Mouse (Mus musculus): ENCODE measurements around the gene Higd2a. TPM values are rescaled to one million over a fixed set of nuclear protein-coding genes. Genes with fewer than 3 reads are reported as not detected.
A peak's percentile ranks its signal among the peaks of the same experiment; 100 is the strongest.
"Not testable (repeated sequence)": the region's sequence is repeated elsewhere in the genome, so short reads cannot be mapped to it uniquely, and the experiment has no call there.

Gene Higd2a
- polyA plus RNA-seq, 1 experiment, result 158 TPM

GRCm38 (mm10) chr13:54610972-54611754 is 21.2 kb downstream of the Higd2a start, which contains the start of gene Cltb:
Gene Cltb, minus strand, starts transcription at chr13:54611344.
- Histone ChIP-seq H3K27ac (ENCODE audit: insufficient read depth, low read depth, low read length) (peak within 1 kb of the TSS; percentile 47), H3K4me1 (ENCODE audit: control insufficient read depth, insufficient read depth, low read length) (peaks cover 10% of the 10 kb centered on the region), H3K4me3 (ENCODE audit: insufficient read depth, low read length) (peak within 1 kb of the TSS; percentile 73)
- TF ChIP-seq POLR2A (IDR thresholded peaks at IDR 0.05; ENCODE audit: borderline replicate concordance, low read depth, low read length), result no peak
- TF ChIP-seq CTCF (IDR thresholded peaks at IDR 0.05; ENCODE audit: low read depth, low read length), result no peak

DNA sequence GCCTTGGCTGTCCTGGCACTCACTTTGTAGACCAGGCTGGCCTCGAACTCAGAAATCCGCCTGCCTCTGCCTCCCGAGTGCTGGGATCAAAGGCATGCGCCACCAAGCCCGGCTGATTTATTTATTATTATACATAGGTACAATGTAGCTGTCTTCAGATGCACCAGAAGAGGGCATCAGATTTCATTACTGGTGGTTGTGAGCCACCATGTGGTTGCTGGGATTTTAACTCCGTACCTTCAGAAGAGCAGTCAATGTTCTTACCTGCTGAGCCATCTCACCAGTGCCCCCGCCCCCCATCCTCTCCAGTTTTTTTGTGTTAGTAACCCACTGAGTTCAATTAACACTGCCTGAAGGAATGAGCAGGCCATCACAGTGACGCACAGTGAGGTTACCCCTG is 23.1 kb downstream of the Higd2a start:
- H3K27ac ChIP-seq (ENCODE audit: insufficient read depth, low read depth, low read length); H3K4me3 ChIP-seq (ENCODE audit: insufficient read depth, low read length): not testable (repeated sequence)
- peaks cover 15% of the 10 kb centered on the region for H3K4me1 ChIP-seq (ENCODE audit: control insufficient read depth, insufficient read depth, low read length)

- no peak overlapping the region for H3K4me3 ChIP-seq (ENCODE audit: insufficient read depth, low read length)
- no peak overlapping the region; the same call in 1 of the 2 replicates for H3K27ac ChIP-seq (ENCODE audit: insufficient read depth, low read depth, low read length)
- H3K4me1 ChIP-seq (ENCODE audit: control insufficient read depth, insufficient read depth, low read length), result peaks cover 19% of the 10 kb centered on the region
- TF ChIP-seq CTCF (IDR thresholded peaks at IDR 0.05; ENCODE audit: low read depth, low read length) (no peak), POLR2A (IDR thresholded peaks at IDR 0.05; ENCODE audit: borderline replicate concordance, low read depth, low read length) (no peak)
These were observed 26.3 kb downstream of the Higd2a start for GRCm38 (mm10) chr13:54616307-54616706.

DNA sequence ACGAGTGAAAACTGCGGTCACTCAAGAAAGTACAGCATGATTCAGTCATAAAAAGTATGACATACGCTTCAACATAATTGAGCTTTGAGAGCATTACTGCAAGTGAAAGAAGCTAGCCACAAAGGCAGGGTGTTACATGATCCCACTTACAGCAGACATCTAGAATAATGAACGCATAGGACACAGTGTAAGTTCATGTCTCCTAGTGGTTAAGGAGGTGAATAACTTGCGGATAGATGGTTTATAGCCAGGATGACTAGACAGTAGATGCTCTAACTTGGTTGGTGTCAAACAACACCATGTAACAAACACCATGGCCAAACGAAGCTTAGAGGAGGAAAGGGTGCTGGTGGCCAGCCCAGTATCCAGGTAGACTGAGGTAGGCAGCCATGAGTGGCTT is 27.0 kb downstream of the Higd2a start:
- Histone ChIP-seq H3K4me1 (ENCODE audit: control insufficient read depth, insufficient read depth, low read length) (peaks cover 16% of the 10 kb centered on the region), H3K27ac (ENCODE audit: insufficient read depth, low read depth, low read length) (no peak overlapping the region), H3K4me3 (ENCODE audit: insufficient read depth, low read length) (no peak overlapping the region)
- TF ChIP-seq CTCF (IDR thresholded peaks at IDR 0.05; ENCODE audit: low read depth, low read length) (no peak), POLR2A (IDR thresholded peaks at IDR 0.05; ENCODE audit: borderline replicate concordance, low read depth, low read length) (no peak)

GRCm38 (mm10) chr13:54621155-54621932 is 31.3 kb downstream of the Higd2a start, which contains the start of gene Faf2:
Gene Faf2, plus strand, starts transcription at chr13:54621784.
- H3K27ac ChIP-seq (ENCODE audit: insufficient read depth, low read depth, low read length), result peak within 1 kb of the TSS; percentile 48
- peak within 1 kb of the TSS; percentile 83 for H3K4me3 ChIP-seq (ENCODE audit: insufficient read depth, low read length)
- H3K4me1 ChIP-seq (ENCODE audit: control insufficient read depth, insufficient read depth, low read length), result peaks cover 17% of the 10 kb centered on the region
- TF ChIP-seq CTCF (IDR thresholded peaks at IDR 0.05; ENCODE audit: low read depth, low read length), result peak; percentile 69
- TF ChIP-seq POLR2A (IDR thresholded peaks at IDR 0.05; ENCODE audit: borderline replicate concordance, low read depth, low read length), result no peak

GRCm38 (mm10) chr13:54621960-54622521 is 32.0 kb downstream of the Higd2a start:
- TF ChIP-seq POLR2A (IDR thresholded peaks at IDR 0.05; ENCODE audit: borderline replicate concordance, low read depth, low read length), result no peak
- no peak for TF ChIP-seq CTCF (IDR thresholded peaks at IDR 0.05; ENCODE audit: low read depth, low read length)
- Histone ChIP-seq H3K4me3 (ENCODE audit: insufficient read depth, low read length) (peak overlapping the region; percentile 83), H3K27ac (ENCODE audit: insufficient read depth, low read depth, low read length) (peak overlapping the region; percentile 48), H3K4me1 (ENCODE audit: control insufficient read depth, insufficient read depth, low read length) (peaks cover 15% of the 10 kb centered on the region)

DNA sequence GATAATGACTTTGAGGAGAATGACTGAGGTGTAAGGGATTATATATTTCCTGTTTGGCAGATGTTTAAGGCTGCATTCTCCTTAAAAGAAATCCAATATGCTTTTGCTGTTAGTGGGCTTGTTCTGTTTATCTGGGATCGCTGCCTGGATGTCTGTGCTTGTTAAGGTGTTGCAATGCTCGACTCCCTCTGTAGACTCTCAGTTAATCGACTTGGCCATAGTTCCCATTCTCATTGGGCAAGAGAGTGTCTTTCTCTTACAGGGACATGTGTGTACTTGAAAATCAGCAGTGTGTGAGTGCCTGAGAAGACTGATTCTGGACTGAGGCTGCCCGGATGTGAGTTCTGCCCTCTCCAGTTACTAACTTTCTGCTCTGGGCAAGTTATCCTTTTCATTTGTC is 39.1 kb downstream of the Higd2a start:
- H3K27ac ChIP-seq (ENCODE audit: insufficient read depth, low read depth, low read length), result no peak overlapping the region
- H3K4me3 ChIP-seq (ENCODE audit: insufficient read depth, low read length), result no peak overlapping the region
- TF ChIP-seq CTCF (IDR thresholded peaks at IDR 0.05; ENCODE audit: low read depth, low read length) (no peak), POLR2A (IDR thresholded peaks at IDR 0.05; ENCODE audit: borderline replicate concordance, low read depth, low read length) (no peak)
- H3K4me1 ChIP-seq (ENCODE audit: control insufficient read depth, insufficient read depth, low read length), result peaks cover 4% of the 10 kb centered on the region

GRCm38 (mm10) chr13:54632731-54633277 is 42.8 kb downstream of the Higd2a start:
- TF ChIP-seq POLR2A (IDR thresholded peaks at IDR 0.05; ENCODE audit: borderline replicate concordance, low read depth, low read length) (no peak), CTCF (IDR thresholded peaks at IDR 0.05; ENCODE audit: low read depth, low read length) (no peak)
- H3K4me1 ChIP-seq (ENCODE audit: control insufficient read depth, insufficient read depth, low read length), result no peaks in the 10 kb centered on the region
- no peak overlapping the region for H3K27ac ChIP-seq (ENCODE audit: insufficient read depth, low read depth, low read length)
- H3K4me3 ChIP-seq (ENCODE audit: insufficient read depth, low read length), result no peak overlapping the region

- no peaks in the 10 kb centered on the region for H3K4me1 ChIP-seq (ENCODE audit: control insufficient read depth, insufficient read depth, low read length)
- TF ChIP-seq CTCF (IDR thresholded peaks at IDR 0.05; ENCODE audit: low read depth, low read length), result no peak
- TF ChIP-seq POLR2A (IDR thresholded peaks at IDR 0.05; ENCODE audit: borderline replicate concordance, low read depth, low read length), result no peak
- no peak overlapping the region for H3K27ac ChIP-seq (ENCODE audit: insufficient read depth, low read depth, low read length)
- no peak overlapping the region for H3K4me3 ChIP-seq (ENCODE audit: insufficient read depth, low read length)
These were observed 45.0 kb downstream of the Higd2a start for GRCm38 (mm10) chr13:54635011-54635410.

Other genes starting within 250 kb of the Higd2a start
- 0.16 TPM in 1 of 2 replicates, not detected in the other for gene Cplx2, start 218.9 kb upstream of the Higd2a start, polyA plus RNA-seq (2012; ENCODE audit: insufficient read depth, insufficient read length, missing spikeins)
- gene Thoc3, start 121.4 kb upstream of the Higd2a start, polyA plus RNA-seq (2012; ENCODE audit: insufficient read depth, insufficient read length, missing spikeins), result 18.2 and 19.6 TPM in 2 replicates
- gene Simc1, start 86.4 kb upstream of the Higd2a start, polyA plus RNA-seq (2012; ENCODE audit: insufficient read depth, insufficient read length, missing spikeins), result 3.6 and 4.3 TPM in 2 replicates
- 48.5 and 49.2 TPM in 2 replicates for gene 4833439L19Rik, start 24.8 kb upstream of the Higd2a start, polyA plus RNA-seq (2012; ENCODE audit: insufficient read depth, insufficient read length, missing spikeins)
- gene Arl10, start 15.2 kb upstream of the Higd2a start, polyA plus RNA-seq (2012; ENCODE audit: insufficient read depth, insufficient read length, missing spikeins), result 44.0 and 45.7 TPM in 2 replicates
- 18.0 and 19.3 TPM in 2 replicates for gene Nop16, start 117 bp upstream of the Higd2a start, polyA plus RNA-seq (2012; ENCODE audit: insufficient read depth, insufficient read length, missing spikeins)
- gene Cltb, start 21.1 kb downstream of the Higd2a start, polyA plus RNA-seq (2012; ENCODE audit: insufficient read depth, insufficient read length, missing spikeins), result 35.5 and 43.2 TPM in 2 replicates
- gene Faf2, start 31.6 kb downstream of the Higd2a start, polyA plus RNA-seq (2012; ENCODE audit: insufficient read depth, insufficient read length, missing spikeins), result 40.8 and 49.9 TPM in 2 replicates
- 87.3 and 96.2 TPM in 2 replicates for gene Rnf44, start 103.7 kb downstream of the Higd2a start, polyA plus RNA-seq (2012; ENCODE audit: insufficient read depth, insufficient read length, missing spikeins)
- gene Cdhr2, start 111.3 kb downstream of the Higd2a start, polyA plus RNA-seq (2012; ENCODE audit: insufficient read depth, insufficient read length, missing spikeins), result not detected in 2 replicates
- gene Gprin1, start 159.7 kb downstream of the Higd2a start, polyA plus RNA-seq (2012; ENCODE audit: insufficient read depth, insufficient read length, missing spikeins), result not detected in 2 replicates
- gene Sncb, start 176.4 kb downstream of the Higd2a start, polyA plus RNA-seq (2012; ENCODE audit: insufficient read depth, insufficient read length, missing spikeins), result not detected in 2 replicates
- not detected in 2 replicates for gene Eif4e1b, start 193.8 kb downstream of the Higd2a start, polyA plus RNA-seq (2012; ENCODE audit: insufficient read depth, insufficient read length, missing spikeins)
- gene Tspan17, start 199.2 kb downstream of the Higd2a start, polyA plus RNA-seq (2012; ENCODE audit: insufficient read depth, insufficient read length, missing spikeins), result 52.0 and 67.7 TPM in 2 replicates